Mouse (Mus musculus): ENCODE measurements around the gene Mpst.

Gene Mpst

DNA sequence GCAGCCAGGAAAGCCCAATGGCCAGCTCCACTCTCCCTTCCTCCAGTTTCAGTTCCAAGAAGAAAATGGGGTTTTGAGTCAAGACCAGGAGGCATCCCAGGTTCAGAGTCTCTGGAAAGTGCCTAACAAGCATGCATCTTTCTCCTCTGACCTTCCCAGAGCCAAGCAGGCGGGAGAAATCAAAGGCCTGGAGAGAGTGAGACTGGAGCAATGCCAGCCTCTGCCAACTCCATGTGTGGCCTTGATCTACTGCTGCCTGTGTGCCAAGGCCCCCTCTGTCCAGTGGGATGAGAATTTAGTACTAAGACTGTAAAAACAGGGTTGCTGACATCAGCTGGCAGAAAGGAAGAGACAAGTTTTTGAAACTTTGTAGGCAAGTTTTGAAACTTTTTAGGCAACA, 2.3 kb upstream of the Mpst start:
- no peak for DNase-seq (ENCODE audit: low spot score)

DNA sequence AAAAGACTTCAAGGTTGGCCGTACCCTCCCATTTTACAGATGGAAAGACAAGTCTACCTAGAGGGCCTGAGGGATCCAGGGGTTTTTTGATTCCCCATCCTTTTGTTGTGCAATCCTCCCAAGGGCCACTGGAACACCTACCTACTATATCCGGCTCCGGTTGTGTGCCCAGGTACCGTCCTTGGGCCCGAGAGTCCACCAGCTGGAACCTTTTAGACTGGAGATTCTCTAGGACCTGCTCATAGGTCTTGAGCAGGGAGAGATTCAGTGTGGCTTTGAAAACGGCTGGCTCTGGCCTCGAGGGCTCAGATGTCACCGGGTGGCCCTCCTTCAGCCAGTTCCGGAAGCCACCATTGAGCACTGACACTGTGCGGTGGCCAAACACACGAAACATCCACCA, 1.1 kb upstream of the Mpst start:
- no peak for DNase-seq (ENCODE audit: low spot score)

DNA sequence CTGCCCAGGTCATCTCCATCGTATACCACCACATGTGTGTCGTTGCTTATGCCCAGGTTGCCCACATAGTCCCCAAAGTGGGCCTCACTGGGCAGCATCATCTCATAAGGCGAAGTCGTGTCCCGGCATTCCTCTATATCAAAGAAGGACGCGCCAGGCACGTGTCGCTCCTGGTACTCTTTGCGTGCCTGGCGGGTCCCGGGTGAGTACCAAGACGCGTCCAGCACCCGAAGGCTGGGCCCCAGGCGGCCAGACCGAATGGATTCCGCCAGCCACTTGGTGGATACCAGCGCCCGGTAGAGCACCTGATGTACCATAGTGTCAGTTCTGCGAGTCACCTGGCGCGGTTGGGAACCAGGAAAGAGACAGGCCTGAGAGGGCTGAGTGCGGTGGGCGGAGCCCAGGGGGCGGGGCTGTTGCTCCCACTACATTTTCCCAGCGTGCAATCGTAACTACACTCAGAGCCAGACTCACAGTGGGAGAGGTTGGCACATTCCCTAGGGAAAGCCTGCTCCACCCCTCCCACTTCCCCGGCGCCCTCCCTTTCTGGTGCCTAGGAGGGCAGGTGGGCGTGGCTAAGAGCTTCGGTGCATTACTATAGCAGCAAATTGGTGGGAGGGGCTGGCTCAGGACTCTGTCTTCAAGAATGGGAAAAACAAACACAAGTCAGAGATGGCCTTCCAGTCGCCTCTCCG, 552 bp upstream of the Mpst start, which contains the start of gene Tst:
TSS of gene Tst (minus strand) at position 391 of the 695 bp plus-strand sequence.
- peak; percentile 93 for DNase-seq (ENCODE audit: low spot score)

DNA sequence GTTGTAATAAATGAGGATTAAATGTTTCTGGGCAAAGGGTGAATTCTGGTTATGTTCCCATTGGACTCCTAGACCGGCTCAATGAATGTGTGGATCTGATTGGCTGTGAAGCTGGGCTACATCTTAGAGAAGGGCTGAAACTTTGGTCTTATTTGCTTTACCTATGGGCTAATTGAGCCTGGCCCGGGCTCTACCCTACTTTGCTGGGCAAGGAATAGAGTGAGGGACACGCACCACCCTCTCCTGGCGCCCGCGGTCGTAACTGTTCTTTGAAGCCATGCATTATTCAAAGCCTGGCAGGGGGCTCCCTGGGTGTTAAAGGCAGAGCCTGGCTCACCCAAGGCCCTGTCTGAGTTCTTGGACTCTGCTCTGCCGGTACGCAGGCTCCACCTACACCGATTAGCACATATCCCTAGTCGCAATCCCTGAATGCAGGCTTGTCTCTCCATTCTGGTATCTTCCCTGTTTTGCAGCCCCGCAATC, 3.4 kb downstream of the Mpst start:
- no peak for DNase-seq (ENCODE audit: low spot score)

DNA sequence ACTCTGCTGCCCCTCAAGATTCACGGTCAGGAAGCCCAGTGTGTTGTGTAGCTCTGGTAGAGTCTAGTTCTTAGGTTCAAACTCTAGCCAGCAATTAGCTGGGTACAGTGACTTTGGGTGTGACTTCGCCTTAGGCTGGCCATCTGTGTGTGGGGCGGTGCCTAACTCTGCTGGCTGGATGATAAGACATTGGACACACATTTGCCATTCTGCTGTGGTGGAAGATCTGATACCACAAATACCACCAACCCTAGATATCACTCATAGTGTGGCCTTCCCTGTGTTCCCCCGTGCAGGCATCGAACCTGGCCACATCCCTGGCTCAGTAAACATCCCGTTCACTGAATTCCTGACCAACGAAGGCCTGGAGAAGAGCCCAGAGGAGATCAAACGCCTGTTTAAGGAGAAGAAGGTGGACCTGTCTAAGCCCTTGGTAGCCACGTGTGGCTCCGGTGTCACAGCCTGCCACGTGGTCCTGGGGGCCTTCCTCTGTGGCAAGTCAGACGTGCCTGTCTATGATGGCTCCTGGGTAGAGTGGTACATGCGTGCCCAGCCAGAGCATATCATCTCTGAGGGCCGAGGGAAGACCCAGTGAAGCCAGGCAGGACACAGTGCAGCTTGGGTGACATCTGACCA, 7.0 kb downstream of the Mpst start:
- DNase-seq (ENCODE audit: low spot score), result no peak

DNA sequence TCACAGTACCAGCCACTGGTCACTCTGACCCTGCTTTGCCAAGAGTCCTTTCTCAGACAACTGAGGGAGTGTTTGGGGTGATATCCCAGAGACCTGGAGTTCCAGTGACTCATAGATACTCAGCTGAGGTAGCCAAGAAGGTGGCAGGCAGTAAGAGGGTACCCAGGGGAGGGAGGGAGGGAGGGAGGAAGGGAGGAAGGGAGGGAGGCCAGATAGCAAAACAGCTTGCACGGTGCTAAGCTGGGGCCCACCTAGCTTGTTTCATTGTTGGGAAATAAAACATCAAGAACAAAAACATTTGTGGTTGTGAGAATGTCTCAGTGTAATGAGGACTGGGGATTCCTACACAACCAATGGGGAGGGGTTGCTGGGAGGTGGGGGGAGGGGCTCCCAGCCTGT, 7.5 kb downstream of the Mpst start:
- no peak for DNase-seq (ENCODE audit: low spot score)

DNA sequence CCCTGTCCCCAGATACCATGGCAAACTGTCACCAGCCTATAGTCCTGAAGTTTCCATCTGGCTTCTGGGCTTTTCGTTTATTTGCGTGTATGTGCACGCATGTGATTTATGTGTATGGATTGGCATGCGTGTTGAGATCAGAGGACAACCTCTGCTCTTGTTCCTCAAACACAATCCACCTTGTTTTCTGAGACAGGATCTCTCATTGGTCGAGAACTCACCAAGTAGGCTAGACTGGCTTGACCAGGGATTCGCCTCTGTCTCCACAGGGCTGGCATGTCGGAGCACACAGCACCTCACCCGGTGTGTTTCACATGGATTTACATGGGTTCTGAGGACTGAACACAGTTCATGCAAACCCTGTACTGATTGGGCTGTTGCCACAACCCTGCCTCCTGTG, 7.9 kb downstream of the Mpst start:
- no peak for DNase-seq (ENCODE audit: low spot score)

DNA sequence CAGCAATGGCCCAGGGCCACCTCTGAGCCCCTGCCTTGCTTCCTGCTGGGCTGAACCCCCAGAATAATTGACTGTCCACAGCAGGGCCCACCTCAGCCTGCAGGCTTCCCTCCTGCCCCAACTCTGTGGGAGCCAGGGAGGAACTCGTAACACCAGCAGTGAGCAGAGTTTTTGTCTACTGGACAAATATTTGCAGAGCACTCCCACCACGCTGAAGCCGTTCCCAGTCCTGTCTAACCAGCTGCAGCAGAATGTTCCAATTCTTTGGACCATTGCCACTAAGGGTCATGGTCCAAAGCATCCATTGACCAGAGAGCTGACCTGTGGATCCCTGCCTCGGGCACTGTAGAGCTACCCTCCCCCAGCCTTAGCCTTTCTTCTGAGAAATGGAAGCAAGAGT, 10.7 kb downstream of the Mpst start:
- DNase-seq (ENCODE audit: low spot score), result no peak

DNA sequence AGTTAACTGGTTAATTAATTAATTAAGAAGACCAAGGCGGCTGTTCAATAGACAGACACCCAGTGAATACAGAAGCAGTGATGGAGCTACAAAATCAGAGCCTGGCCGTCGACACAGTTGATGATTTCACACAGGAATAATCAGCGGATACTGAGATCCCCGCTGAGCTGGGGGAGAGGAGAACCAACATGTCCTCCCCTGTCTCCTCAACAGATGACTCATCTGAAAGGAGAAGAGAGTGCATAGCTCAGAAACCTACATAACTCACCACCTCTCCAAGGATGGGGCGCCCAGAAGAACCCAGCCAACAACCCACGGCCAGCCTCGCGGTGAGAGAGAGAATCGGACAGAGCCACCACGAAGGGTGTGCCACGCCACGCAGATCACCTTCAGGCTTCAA, 14.2 kb downstream of the Mpst start:
- DNase-seq (ENCODE audit: low spot score), result no peak

DNA sequence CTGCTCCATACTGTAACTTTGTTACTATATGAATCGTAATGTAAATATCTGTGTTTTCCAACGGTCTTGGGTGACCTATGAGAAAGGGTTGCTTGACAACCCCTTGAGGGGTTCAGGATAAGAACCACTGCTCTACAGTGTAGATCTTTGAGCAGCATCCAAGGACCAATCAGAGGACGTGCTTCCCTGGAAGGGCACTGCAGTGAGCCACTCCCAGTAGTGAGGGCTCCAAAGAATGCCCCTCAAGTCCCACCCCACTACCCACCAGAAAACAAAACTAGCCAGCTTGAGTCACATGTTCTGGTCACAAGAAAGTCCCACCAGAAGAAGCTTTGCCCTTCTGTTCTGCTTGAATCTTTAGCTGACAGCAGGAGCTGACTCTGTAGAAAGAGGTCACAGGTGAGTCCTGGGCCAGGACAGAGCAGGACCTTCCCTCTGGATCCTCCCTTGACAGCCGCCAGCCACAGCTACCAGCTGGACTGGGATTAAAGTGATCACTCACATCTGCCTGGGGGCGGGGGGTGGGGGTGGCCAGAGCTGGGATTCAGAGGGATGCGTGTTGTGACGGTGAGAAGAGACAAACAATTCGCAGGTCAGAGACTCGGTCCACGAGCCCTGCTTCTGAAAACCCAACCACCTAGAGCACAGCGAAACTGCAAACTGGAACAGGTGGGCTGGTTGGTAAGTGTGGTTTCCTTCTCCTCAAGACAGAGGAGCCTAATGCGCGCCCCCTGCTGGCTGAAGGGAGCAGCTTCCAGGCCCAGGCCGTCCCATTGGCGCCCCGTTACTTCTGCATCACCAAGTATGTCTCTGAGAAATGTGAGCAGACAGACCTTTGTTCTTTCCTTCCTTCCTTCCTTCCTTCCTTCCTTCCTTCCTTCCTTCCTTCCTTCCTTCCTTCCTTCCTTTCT, 16.1 kb downstream of the Mpst start:
- no peak for DNase-seq (ENCODE audit: low spot score)

DNA sequence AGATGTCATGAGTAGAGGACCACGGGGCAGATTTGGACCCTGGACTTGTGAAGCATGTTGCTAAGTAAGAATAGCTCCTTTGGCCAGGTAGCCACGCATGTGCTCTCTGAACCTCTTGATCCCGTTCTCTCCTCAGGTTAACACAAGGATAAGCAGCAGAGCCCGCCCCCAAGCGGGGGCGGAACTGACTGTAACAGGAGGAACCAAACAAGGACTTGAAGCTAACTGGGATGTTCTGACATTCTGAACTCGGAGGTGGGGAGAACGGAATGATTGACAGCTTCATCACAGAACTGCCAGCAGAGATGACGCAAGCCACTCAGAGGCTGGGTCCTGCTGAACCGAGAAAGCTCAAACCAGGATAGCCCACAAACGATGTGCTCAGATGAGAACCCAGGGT, 18.3 kb downstream of the Mpst start:
- no peak for DNase-seq (ENCODE audit: low spot score)

DNA sequence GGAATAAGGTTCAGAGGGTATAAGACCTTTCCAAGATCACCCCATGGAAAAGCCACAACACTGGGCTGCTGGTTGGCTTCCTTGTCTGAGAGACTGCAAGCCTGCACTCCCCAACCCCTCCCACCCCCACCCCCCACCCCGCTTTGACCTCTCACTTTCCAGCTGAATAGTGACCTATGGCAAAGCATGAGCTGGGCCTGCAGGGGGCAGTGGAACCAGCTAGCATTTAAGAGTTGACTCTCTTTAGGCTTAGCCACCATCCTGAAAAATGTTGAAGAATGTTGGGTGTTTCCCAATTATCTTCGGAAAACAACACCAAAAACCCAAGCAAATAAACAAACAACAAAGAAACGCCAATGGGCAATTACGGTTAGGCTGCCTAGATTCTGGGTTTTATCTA, 19.0 kb downstream of the Mpst start:
- DNase-seq (ENCODE audit: low spot score), result no peak

DNA sequence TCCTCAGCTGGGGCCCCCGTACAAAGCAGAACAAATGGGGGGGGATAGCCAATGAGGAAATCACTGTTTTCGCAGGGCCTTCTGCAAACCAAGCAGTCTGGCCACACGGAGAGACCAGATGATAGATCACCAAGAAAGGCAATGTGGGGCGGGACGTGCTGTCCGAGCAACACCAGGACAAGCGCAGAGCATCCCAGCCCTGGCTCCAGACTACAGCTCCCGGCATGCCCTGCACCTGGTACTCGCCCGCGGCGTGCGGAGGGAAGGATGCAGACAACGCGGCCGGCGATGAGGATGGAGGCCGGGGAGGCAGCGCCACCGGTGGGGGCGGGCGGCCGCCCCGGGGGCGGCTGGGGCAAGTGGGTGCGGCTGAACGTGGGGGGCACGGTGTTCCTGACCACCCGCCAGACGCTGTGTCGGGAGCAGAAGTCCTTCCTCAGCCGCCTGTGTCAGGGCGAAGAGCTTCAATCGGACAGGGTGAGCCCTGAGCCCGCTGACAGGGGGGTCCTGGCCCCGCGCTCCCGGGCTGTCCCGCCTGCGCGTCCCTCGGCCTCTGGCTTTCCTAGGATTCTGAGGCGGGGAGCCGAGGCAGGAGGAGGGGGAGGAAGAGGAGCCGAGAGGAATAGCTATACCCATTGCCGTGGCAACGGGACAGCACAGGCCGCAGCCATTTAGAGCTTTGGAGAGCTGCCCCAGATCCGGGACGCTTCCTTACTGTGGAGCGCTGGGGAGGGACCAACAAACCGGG, 22.3 kb downstream of the Mpst start, which contains the start of gene Kctd17:
TSS of gene Kctd17 (plus strand) at position 174 of the 748 bp plus-strand sequence.
- DNase-seq (ENCODE audit: low spot score), result peak; percentile 75

DNA sequence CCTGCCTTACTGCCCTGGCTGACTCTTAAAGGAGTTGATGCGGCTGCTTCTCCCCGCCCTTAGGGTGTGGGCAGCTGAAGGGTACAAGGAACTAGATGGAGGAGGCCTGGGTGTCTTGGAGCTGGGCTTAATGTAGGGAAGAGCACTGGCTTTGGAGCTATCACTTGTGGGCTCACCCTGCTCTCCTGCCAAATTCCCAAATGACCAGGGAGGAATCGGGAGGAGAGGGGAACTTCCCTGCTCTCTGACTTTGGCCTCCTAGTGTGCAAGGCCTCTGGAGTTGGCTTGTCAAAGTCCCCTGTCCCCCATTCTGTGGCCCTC, 22.9 kb downstream of the Mpst start:
- DNase-seq (ENCODE audit: low spot score), result no peak

DNA sequence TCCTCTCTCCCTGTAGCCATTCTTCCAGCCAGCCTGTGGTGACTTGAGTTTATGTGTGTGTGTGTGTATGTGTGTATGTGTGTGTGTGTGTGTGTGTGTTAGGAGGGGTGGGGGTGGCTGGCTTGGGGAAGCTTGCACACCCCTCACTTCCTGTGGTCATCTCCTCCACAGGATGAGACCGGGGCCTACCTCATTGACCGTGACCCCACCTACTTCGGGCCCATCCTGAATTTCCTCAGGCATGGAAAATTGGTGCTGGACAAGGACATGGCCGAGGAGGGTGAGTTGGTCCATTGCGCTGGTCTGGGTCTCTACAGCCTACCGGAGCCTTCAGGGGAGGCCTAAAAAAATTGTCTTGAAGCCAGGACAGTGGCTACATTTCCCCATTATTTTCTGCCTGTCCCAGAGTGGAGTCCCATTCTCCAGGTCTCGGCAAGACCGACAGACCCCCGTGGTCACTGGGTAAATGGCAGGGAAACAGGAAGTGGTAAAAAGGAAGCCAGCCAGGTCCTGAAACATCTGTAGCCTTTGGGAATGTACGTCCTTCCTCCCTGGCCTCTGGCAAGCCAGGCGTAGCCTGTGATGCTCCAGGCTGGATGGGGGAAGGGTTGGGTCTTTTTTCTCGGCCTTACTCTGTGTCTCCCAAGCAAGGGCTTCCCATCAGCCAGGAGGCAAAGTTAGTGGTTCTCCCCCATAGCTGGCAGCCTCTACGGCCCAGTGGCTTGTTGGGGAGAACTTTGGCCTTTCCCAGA, 23.8 kb downstream of the Mpst start:
- DNase-seq (ENCODE audit: low spot score), result no peak

DNA sequence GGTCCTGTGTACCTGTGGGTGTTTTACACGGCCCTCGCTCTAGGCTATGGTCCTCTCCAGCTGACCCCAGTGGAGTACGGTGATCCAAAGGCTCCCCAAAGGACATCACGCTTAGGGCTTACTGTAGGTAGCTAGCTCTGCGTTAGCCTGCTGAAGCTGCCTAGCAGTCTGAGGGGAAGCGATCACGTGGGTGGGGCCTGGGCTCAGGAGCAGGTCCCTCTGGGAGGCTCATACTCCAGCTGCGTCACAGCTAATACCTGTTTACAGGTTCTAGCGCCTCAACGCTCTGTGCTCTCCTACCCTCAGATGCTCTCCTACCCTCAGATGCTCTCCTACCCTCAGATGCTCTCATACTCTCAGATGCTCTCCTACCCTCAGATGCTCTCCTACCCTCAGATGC, 24.7 kb downstream of the Mpst start:
- no peak for DNase-seq (ENCODE audit: low spot score)

DNA sequence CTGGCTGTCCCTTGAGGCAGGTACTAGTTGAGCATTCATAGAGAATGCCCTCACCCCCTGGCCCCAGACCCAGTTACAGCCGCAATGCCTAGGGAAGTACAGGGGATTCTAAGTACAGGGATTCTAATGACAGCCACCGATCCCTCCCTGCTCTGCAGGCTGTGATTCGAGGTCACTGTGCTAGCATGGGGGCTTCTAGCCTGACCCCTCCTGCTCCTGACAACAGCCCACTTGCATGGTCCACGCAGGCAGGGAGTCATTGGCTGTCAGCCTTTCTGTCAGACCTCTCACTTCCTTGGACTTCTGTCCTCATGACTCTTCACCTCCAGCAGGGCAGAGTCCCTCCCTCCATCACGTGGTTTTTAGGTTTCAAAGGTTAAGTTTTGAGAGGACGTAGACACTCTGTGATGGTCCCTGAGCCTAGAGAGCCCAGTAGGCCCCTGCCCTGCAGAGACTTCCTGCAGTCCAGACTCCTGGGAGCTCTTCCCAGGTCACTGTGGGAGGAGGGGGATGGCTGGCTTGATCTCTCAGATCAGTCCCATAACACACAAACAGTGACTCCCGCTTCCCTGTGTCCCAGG, 25.4 kb downstream of the Mpst start:
- DNase-seq (ENCODE audit: low spot score), result no peak

DNA sequence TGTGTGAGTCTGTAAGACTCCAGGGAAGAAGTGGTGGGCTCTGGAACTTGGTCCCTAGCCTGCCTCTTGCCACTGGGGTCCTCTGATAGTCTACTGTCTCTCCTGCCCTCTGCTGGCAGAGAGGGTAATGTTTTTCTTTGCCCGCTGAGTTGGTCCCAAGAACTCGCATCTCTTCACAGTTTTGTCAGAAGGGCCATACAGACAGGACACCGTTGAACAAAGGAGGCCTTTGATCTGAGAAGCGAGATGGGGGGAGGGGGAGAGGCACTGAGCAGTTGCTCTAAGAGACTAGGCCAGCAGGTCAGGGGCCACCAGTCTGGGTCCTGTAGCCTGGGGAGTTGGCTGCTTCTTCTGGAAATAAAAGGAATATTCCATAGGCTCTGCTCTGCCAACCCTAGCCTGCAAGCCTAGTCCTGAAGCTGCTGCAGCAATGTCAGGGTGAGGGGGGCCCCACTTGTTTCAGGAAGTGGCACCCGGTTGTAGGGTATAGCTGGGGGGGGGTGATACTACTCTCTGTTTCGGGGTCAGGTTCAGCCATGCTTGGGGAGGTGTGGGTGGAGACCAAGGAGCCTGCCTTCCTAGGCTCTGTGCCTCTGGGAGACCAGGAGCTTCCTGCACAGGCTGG, 28.8 kb downstream of the Mpst start:
- DNase-seq (ENCODE audit: low spot score), result no peak

DNA sequence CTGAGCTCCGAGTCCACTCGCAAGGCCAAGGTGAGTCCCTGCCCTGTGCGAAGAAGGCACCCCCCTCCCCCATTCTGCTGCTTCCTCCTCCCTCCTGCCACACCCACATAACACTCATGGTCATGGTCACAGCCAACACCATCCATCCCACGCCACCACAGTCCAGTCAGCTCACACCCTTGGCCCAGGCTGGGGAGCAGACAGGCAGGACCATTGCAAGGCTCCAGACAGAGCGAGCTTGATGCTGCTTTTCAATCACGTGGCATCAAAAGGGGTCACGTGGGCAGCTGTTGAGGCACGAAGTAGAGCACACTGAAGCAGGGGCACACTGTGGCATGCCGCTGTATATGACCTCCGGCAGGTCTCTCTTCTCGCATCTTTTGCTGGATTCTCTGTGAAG, 29.5 kb downstream of the Mpst start:
- no peak for DNase-seq (ENCODE audit: low spot score)

DNA sequence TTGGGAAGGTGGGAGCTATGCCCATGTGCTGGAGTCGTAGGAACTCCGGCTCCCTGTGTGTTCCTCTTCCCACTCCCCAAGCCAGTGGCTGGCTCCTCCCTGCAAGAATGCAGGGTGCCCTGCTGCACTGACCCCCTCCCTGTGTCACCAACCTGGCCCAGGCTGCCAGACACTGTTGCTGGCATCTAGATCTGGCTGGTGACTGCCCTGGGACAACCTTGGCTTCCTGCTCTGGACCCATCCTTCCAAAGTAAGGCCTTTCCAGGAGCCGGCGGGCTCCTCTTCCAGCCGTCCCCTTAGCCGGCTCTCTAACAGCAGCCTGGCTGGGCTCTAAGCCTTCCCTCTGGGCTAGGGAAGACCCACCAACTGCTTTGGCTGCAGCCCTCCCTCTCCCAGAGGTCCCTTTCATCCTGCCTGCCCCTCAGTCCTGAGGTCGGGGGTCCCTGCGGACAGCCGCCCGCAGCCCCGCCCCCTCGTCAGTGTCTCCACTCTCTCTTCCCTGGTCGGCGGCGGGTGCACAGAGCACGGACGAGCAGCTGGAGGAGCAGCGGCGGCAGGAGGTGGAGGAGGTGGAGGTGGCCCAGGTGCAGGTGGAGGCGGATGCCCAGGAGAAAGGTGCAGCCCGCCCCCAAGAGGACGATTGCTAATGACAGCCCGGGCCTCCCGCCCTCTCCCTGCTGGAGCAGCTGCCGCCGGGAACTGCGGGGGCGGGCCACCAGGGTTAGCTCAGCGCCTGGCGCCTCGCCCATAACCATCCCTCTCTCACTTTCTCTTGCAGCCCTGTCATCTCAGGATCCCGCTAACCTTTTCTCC, 30.4 kb downstream of the Mpst start:
- peak; percentile 93 for DNase-seq (ENCODE audit: low spot score)
